Mouse (Mus musculus) limb, embryonic 11.5 days (tissue): ENCODE data around the gene Clec4b2. TPM values are rescaled to one million over a fixed set of nuclear protein-coding genes. Genes with fewer than 3 reads are reported as not detected.
"Not testable (repeated sequence)": the region's sequence is repeated elsewhere in the genome, so short reads cannot be mapped to it uniquely, and the experiment has no call there.

ENCODE experiments used
- ATAC-seq: fragments of 200-750 bp; cut with Nextera tagmentation; 2 replicates; pipeline ENCODE4 v1.8.0; 2017; ENCODE audit warnings: low read depth; ENCODE audit not compliant: insufficient number of reproducible peaks, low FRiP score, low TSS enrichment
- DNase-seq: peaks from one replicate; pipeline ENCODE4 v3.0.0-alpha.2; 2015; ENCODE audit warnings: low spot score
- H3K27ac ChIP-seq: fragments of 300-500 bp; sonication (generic); replicated peaks from 2 replicates; pipeline ENCODE4 v1.5.1; 2014; ENCODE audit warnings: low read depth, mild to moderate bottlenecking, low read length
- H3K27me3 ChIP-seq: fragments of 300-500 bp; sonication (generic); 2 replicates; pipeline ENCODE4 v1.6.1; 2014; ENCODE audit warnings: mild to moderate bottlenecking, low read length, mixed read lengths; ENCODE audit not compliant: control insufficient read depth, insufficient read depth
- H3K36me3 ChIP-seq: fragments of 300-500 bp; sonication (generic); 2 replicates; pipeline ENCODE4 v1.6.1; 2014; ENCODE audit warnings: mild to moderate bottlenecking, low read length, moderate library complexity, mixed read lengths; ENCODE audit not compliant: control insufficient read depth, insufficient read depth
- H3K4me1 ChIP-seq: fragments of 300-500 bp; sonication (generic); 2 replicates; pipeline ENCODE4 v1.6.1; 2014; ENCODE audit warnings: low read length, mixed read lengths; ENCODE audit not compliant: control insufficient read depth, insufficient read depth
- H3K4me2 ChIP-seq: fragments of 300-500 bp; sonication (generic); 2 replicates; pipeline ENCODE4 v1.6.1; 2014; ENCODE audit warnings: low read depth, mild to moderate bottlenecking, moderate library complexity; ENCODE audit not compliant: severe bottlenecking
- H3K4me3 ChIP-seq: fragments of 300-500 bp; sonication (generic); 2 replicates; pipeline ENCODE4 v1.5.1; 2014; ENCODE audit warnings: low read depth, low read length
- H3K9ac ChIP-seq: fragments of 300-500 bp; sonication (generic); 2 replicates; pipeline ENCODE4 v1.6.1; 2014; ENCODE audit warnings: mild to moderate bottlenecking, low read length
- H3K9me3 ChIP-seq: fragments of 300-500 bp; sonication (generic); 2 replicates; pipeline ENCODE4 v1.6.1; 2016; ENCODE audit warnings: low read length; ENCODE audit not compliant: control insufficient read depth
- WGBS: fragments of 180-500 bp; shearing (Covaris S2); extraction: QIAGEN DNeasy Blood & Tissue Kit; methylation state at CpG from one replicate; pipeline ENCODE4 v1.1.7; 2014; 5-methylcytosine and 5-hydroxymethylcytosine counted together
- polyA plus RNA-seq: library from polyadenylated mRNA; unstranded; fragments of >200 nt; fragmentation: Nextera tagmentation; extraction: Ambion mirVana; gene quantifications from 2 replicates; pipeline ENCODE4 v1.2.1, GENCODE M21; 2014

Clec4b2 gene
- polyA plus RNA-seq, 1 experiment from 2014 or later = not detected

- not testable (repeated sequence) for ATAC-seq, H3K27me3 ChIP-seq, H3K4me1 ChIP-seq, H3K4me2 ChIP-seq, DNase-seq, H3K27ac ChIP-seq, H3K9me3 ChIP-seq, H3K36me3 ChIP-seq, H3K4me3 ChIP-seq, H3K9ac ChIP-seq
- WGBS = 92% methylated on average over 2 of the region's 2 CpGs
Measured at GRCm38 (mm10) chr6:123248862-123249261, 76.2 kb downstream of the Clec4b2 start.

- no peaks in the 10 kb centered on the region for H3K36me3 ChIP-seq
- no peaks in the 10 kb centered on the region for H3K9me3 ChIP-seq
- H3K4me2 ChIP-seq = no peak overlapping the region
- H3K27ac ChIP-seq = no peak overlapping the region
- DNase-seq (no peak), ATAC-seq (no peak)
- H3K27me3 ChIP-seq = no peaks in the 10 kb centered on the region
- no peak overlapping the region for H3K4me3 ChIP-seq
- no peak overlapping the region for H3K9ac ChIP-seq
- H3K4me1 ChIP-seq = no peaks in the 10 kb centered on the region
Measured at GRCm38 (mm10) chr6:123252735-123253134, 80.0 kb downstream of the Clec4b2 start.

Other genes starting within 250 kb of the Clec4b2 start
- gene Clec4a3, start 220.4 kb upstream of the Clec4b2 start, polyA plus RNA-seq = 0.28 and 0.92 TPM in 2 replicates
- not detected in 2 replicates for gene Clec4a4, start 182.5 kb upstream of the Clec4b2 start, polyA plus RNA-seq
- gene Clec4b1, start 122.9 kb upstream of the Clec4b2 start, polyA plus RNA-seq = not detected in 2 replicates
- 0.53 and 1.4 TPM in 2 replicates for gene Clec4a2, start 66.5 kb upstream of the Clec4b2 start, polyA plus RNA-seq
- 0.17 and 0.28 TPM in 2 replicates for gene Clec4n, start 57.0 kb downstream of the Clec4b2 start, polyA plus RNA-seq
- gene Clec4d, start 89.2 kb downstream of the Clec4b2 start, polyA plus RNA-seq = 0.11 TPM in 1 of 2 replicates, not detected in the other
- gene Clec4e, start 117.0 kb downstream of the Clec4b2 start, polyA plus RNA-seq = not detected in 2 replicates
- gene Vmn2r19, start 135.4 kb downstream of the Clec4b2 start, polyA plus RNA-seq = not detected in 2 replicates
- gene Vmn2r20, start 245.2 kb downstream of the Clec4b2 start, polyA plus RNA-seq = not detected in 2 replicates